Mouse (Mus musculus): ENCODE data around the gene Polq.
"Not testable (repeated sequence)": the region's sequence is repeated elsewhere in the genome, so short reads cannot be mapped to it uniquely, and the experiment has no call there.

Polq gene

GRCm38 (mm10) chr16:37094169-37094833, 82.7 kb downstream of the Polq start:
- DNase-seq (ENCODE audit: extremely low read depth, low read depth, low spot score), result no peak

GRCm38 (mm10) chr16:37108763-37109162, 97.2 kb downstream of the Polq start:
- DNase-seq (ENCODE audit: extremely low read depth, low read depth, low spot score), result no peak

- no peak for DNase-seq (ENCODE audit: extremely low read depth, low read depth, low spot score)
These were observed 97.7 kb downstream of the Polq start for GRCm38 (mm10) chr16:37109285-37109684.

- not testable (repeated sequence) for DNase-seq (ENCODE audit: extremely low read depth, low read depth, low spot score)
These were observed 113.6 kb downstream of the Polq start for GRCm38 (mm10) chr16:37125190-37125589.

All from fat pad, adult 2 months (tissue).